Mouse (Mus musculus): Measurements from ENCODE around the gene Fzd7. TPM values are rescaled to one million over a fixed set of nuclear protein-coding genes. Genes with fewer than 3 reads are reported as not detected.

Fzd7 gene
- polyA plus RNA-seq, 1 experiment from 2014 or later = 22.7 TPM

DNA sequence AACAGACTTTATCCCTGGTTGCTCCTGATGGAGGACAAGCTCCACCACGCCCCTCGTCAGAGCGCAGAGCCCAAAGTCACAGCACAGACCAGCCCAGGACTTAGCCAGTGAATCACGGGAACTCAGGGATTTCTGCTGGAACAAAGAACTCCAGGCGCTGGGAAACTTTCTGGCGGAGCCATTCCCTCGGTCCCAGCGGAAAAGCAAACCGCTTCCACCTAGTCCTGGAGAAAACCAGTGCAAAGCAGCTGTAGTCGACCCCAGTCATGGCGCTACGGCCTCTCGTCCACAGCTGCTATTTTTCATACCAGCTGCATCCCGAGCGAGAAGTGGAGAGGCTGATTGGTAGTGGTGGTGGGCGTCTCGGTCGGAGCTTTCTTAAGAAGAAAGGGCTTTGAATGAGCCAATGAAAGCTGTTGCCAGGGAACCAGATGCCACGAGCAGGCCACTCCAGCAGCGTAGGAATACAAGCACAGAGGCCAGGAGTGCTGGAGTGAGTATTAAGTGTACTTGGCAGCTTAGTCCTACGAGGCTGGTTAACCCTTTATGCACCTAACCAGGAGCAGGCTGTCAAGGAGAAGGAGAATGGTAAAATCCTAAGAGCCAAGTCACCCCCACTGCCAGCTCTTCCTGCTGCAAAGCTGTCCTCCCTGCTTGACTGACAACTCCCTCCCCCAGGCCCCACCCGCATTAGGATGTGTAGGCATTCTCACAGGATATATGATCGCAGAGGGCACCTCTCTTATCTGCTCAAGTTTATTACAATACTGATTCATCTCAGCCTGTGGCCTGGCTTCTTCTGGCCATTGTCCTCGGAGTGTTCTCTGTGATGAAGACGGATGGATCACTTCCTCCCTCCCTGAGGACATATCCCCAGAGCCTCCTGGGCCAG lies 34.0 kb downstream of the Fzd7 start, which contains the start of gene Gm973:
Gm973 (plus strand) TSS at position 239 of the 892 bp plus-strand sequence.
- Histone ChIP-seq H3K36me3 (ENCODE audit: insufficient read depth) (no peaks in the 10 kb centered on the region), H3K4me1 (ENCODE audit: insufficient read depth) (peaks cover 18% of the 10 kb centered on the region), H3K27me3 (ENCODE audit: insufficient read depth, low read length) (no peaks in the 10 kb centered on the region), H3K9me3 (ENCODE audit: low read depth, low read length) (no peaks in the 10 kb centered on the region), H3K9ac (peak within 1 kb of the TSS; percentile 52), H3K4me3 (ENCODE audit: low read depth, low read length) (peak within 1 kb of the TSS; percentile 33), H3K4me2 (peak within 1 kb of the TSS; percentile 60), H3K27ac (ENCODE audit: low read depth) (peak within 1 kb of the TSS; percentile 93)
- peak; percentile 95 for ATAC-seq (ENCODE audit: insufficient read depth)
- peak; percentile 91 for DNase-seq
- no peak for TF ChIP-seq CTCF (IDR thresholded peaks at IDR 0.05; ENCODE audit: low read depth)
- 3% methylated on average over 25 of the region's 25 CpGs for WGBS

- no peaks in the 10 kb centered on the region for H3K36me3 ChIP-seq (ENCODE audit: insufficient read depth)
- no peak overlapping the region for H3K9ac ChIP-seq
- no peak overlapping the region for H3K27ac ChIP-seq (ENCODE audit: low read depth)
- no peak for TF ChIP-seq CTCF (IDR thresholded peaks at IDR 0.05; ENCODE audit: low read depth)
- peaks cover 14% of the 10 kb centered on the region for H3K4me1 ChIP-seq (ENCODE audit: insufficient read depth)
- 25% methylated on average over 11 of the region's 11 CpGs for WGBS
- DNase-seq (no peak), ATAC-seq (ENCODE audit: insufficient read depth) (no peak)
- no peaks in the 10 kb centered on the region for H3K9me3 ChIP-seq (ENCODE audit: low read depth, low read length)
- H3K4me3 ChIP-seq (ENCODE audit: low read depth, low read length) = no peak overlapping the region
- no peaks in the 10 kb centered on the region for H3K27me3 ChIP-seq (ENCODE audit: insufficient read depth, low read length)
- no peak overlapping the region for H3K4me2 ChIP-seq
These were observed 38.1 kb downstream of the Fzd7 start for GRCm38 (mm10) chr1:59520226-59520837.

DNA sequence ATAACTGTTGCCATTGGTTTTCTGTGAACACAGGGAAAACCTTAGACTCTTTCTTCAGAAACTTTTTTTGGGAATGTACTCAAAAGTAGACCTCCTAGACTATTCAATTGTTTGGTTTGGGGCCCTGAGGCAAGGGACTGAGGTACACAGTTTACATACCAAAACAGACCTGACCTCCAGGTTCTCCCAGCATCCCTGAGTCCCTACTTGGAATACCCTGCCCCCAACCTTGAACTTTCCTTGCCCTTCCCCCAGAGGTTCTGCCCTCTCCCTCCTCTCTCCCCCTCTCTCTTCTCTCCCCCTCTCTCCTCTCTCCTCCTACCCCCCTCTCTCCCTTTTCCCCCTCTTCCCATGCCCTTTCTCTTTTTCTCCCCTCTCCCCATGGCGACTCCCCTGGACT lies 40.2 kb downstream of the Fzd7 start:
- Histone ChIP-seq H3K27ac (ENCODE audit: low read depth) (no peak overlapping the region), H3K4me1 (ENCODE audit: insufficient read depth) (0 out of 2 replicates have a peak, but pooled peaks cover 6% of the 10 kb centered on the region), H3K4me3 (ENCODE audit: low read depth, low read length) (no peak overlapping the region), H3K27me3 (ENCODE audit: insufficient read depth, low read length) (no peaks in the 10 kb centered on the region), H3K36me3 (ENCODE audit: insufficient read depth) (no peaks in the 10 kb centered on the region), H3K9me3 (ENCODE audit: low read depth, low read length) (no peaks in the 10 kb centered on the region), H3K4me2 (no peak overlapping the region), H3K9ac (no peak overlapping the region)
- DNase-seq (no peak), ATAC-seq (ENCODE audit: insufficient read depth) (no peak)
- no peak for TF ChIP-seq CTCF (IDR thresholded peaks at IDR 0.05; ENCODE audit: low read depth)
- WGBS = 40% methylated on average over 1 of the region's 1 CpGs

DNA sequence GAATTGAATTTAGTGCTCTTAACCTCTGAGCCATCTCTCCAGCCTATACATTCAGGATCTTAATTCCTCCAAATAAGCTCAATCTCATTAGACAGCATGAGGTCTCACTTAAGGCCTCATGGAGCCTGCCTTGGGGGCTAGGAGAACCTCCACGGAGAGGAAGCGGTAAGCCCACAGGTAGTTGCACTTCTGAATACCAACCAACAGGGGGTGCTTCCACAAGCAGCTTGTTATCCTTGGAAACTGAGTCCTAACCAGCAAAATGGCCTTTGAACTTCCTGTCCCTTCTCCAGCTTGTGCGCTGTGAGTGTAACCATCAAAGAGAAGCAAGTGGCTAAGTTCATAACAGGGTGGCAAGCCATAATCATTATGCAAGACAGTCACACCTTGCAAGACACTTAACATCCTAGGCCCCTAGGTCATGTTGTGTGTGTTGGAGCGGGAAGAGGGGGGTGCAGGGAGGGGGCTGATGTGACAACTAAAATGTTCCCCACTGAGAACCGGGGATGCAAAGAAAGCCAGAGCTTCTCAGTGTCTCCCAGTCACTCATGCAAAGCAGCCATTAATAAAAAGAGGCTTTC lies 41.2 kb downstream of the Fzd7 start:
- WGBS = 74% methylated on average over 5 of the region's 5 CpGs
- TF ChIP-seq CTCF (IDR thresholded peaks at IDR 0.05; ENCODE audit: low read depth) = peak; percentile 41
- no peak for ATAC-seq (ENCODE audit: insufficient read depth)

GRCm38 (mm10) chr1:59524071-59524470 lies 41.8 kb downstream of the Fzd7 start:
- TF ChIP-seq CTCF (IDR thresholded peaks at IDR 0.05; ENCODE audit: low read depth) = no peak
- Histone ChIP-seq H3K36me3 (ENCODE audit: insufficient read depth) (no peaks in the 10 kb centered on the region), H3K9me3 (ENCODE audit: low read depth, low read length) (no peaks in the 10 kb centered on the region), H3K9ac (no peak overlapping the region), H3K4me3 (ENCODE audit: low read depth, low read length) (no peak overlapping the region), H3K4me1 (ENCODE audit: insufficient read depth) (0 out of 2 replicates have a peak, but pooled peaks cover 4% of the 10 kb centered on the region), H3K4me2 (no peak overlapping the region), H3K27me3 (ENCODE audit: insufficient read depth, low read length) (no peaks in the 10 kb centered on the region), H3K27ac (ENCODE audit: low read depth) (no peak overlapping the region; the same call in 1 of the 2 replicates)
- no peak for DNase-seq
- WGBS = 66% methylated on average over 2 of the region's 2 CpGs
- no peak for ATAC-seq (ENCODE audit: insufficient read depth)

More for the DNA sequence above, 41.2 kb downstream of the Fzd7 start:
- H3K4me2 ChIP-seq = no peak overlapping the region
- no peaks in the 10 kb centered on the region for H3K36me3 ChIP-seq (ENCODE audit: insufficient read depth)
- no peak for DNase-seq
- H3K9me3 ChIP-seq (ENCODE audit: low read depth, low read length) = no peaks in the 10 kb centered on the region
- H3K4me3 ChIP-seq (ENCODE audit: low read depth, low read length) = no peak overlapping the region
- 0 out of 2 replicates have a peak, but pooled peaks cover 4% of the 10 kb centered on the region for H3K4me1 ChIP-seq (ENCODE audit: insufficient read depth)
- H3K9ac ChIP-seq = no peak overlapping the region
- no peak overlapping the region for H3K27ac ChIP-seq (ENCODE audit: low read depth)
- no peaks in the 10 kb centered on the region for H3K27me3 ChIP-seq (ENCODE audit: insufficient read depth, low read length)

DNA sequence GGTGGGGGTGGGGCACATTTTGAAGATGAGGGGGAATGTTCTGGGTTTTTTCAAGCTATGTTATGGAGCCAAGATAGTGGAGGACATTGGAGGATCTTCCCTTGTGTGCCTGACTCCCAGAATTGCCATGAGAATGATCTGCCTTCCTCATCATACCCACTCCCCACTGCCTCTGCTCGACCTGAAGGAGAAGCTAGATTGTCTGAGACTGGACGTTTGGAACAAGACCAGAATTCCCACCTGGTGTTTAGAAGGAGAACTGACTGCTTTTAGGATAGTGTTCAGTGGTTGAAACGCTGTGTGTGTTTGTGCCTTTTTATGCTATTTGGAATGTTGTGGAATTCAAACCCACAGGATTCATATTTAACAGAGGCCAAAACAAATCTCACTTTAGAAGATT lies 42.5 kb downstream of the Fzd7 start:
- H3K4me3 ChIP-seq (ENCODE audit: low read depth, low read length) = no peak overlapping the region
- H3K9ac ChIP-seq = no peak overlapping the region
- no peaks in the 10 kb centered on the region for H3K36me3 ChIP-seq (ENCODE audit: insufficient read depth)
- 0 out of 2 replicates have a peak, but pooled peaks cover 4% of the 10 kb centered on the region for H3K4me1 ChIP-seq (ENCODE audit: insufficient read depth)
- WGBS = 44% methylated on average over 3 of the region's 3 CpGs
- no peak for DNase-seq
- TF ChIP-seq CTCF (IDR thresholded peaks at IDR 0.05; ENCODE audit: low read depth) = no peak
- ATAC-seq (ENCODE audit: insufficient read depth) = no peak
- no peak overlapping the region for H3K4me2 ChIP-seq
- H3K9me3 ChIP-seq (ENCODE audit: low read depth, low read length) = no peaks in the 10 kb centered on the region
- no peak overlapping the region for H3K27ac ChIP-seq (ENCODE audit: low read depth)
- H3K27me3 ChIP-seq (ENCODE audit: insufficient read depth, low read length) = no peaks in the 10 kb centered on the region

DNA sequence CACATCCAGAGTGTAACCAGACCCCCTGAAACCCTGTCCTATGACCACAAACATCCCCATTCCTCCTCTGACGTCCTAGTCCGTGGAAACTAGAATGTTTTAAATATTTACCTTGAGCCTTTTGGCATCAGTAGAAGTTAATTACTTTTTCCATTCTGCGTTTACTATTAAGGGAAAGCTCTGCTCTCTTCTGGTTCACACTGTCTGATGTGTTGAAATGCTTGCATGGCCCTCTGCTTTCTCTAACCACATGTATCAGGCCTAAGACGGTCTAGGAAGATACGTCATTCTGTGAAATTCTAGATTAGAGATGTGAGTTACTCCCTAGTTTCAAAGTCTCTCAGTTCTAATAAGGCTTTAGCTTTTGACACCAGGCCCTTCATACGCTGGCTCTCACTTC lies 45.0 kb downstream of the Fzd7 start:
- Histone ChIP-seq H3K9me3 (ENCODE audit: low read depth, low read length) (no peaks in the 10 kb centered on the region), H3K4me2 (no peak overlapping the region), H3K4me1 (ENCODE audit: insufficient read depth) (no peaks in the 10 kb centered on the region), H3K27ac (ENCODE audit: low read depth) (no peak overlapping the region), H3K36me3 (ENCODE audit: insufficient read depth) (no peaks in the 10 kb centered on the region), H3K4me3 (ENCODE audit: low read depth, low read length) (no peak overlapping the region), H3K27me3 (ENCODE audit: insufficient read depth, low read length) (no peaks in the 10 kb centered on the region), H3K9ac (no peak overlapping the region)
- ATAC-seq (ENCODE audit: insufficient read depth) (no peak), DNase-seq (no peak)
- TF ChIP-seq CTCF (IDR thresholded peaks at IDR 0.05; ENCODE audit: low read depth) = no peak
- 65% methylated on average over 6 of the region's 6 CpGs for WGBS
